Comparison of ENCODE assay signal across 20 mouse cellular contexts in genomic region chr6:134730978-134731377, GRCm38 (mm10).
DNase-seq lines count a peak whose midpoint lies in the region; ATAC-seq and TF ChIP-seq lines count a peak whose summit lies in the region.
"Had no signal": no experiment of that assay in that cellular context is flagged by ENCODE, and none has a peak within 500 bp of the region (broad histone marks: within the 10 kb centered on the region; RNA-seq: fewer than 3 reads in every experiment).

No protein-coding gene starts in this region.

- TF ChIP-seq CTCF in small intestine, adult 2 months (IDR thresholded peaks at IDR 0.05; ENCODE audit: extremely low read depth, insufficient read length, insufficient replicate concordance, low read depth, low read length) = no peak

- no peak overlapping the region for H3K4me2 ChIP-seq in midbrain, embryonic 11.5 days
- no peak overlapping the region for H3K4me2 ChIP-seq in midbrain, embryonic 15.5 days
- H3K4me2 ChIP-seq in liver, embryonic 13.5 days = peak overlapping the region; percentile 24
- no peak overlapping the region for H3K4me2 ChIP-seq in forebrain, embryonic 13.5 days
- H3K4me2 ChIP-seq: embryonic facial prominence, embryonic 12.5 days; hindbrain, embryonic 15.5 days had no signal

- no peaks in the 10 kb centered on the region for H3K27me3 ChIP-seq in midbrain, embryonic 11.5 days (ENCODE audit: control insufficient read depth, insufficient read depth, low read length)
- H3K27me3 ChIP-seq in midbrain, embryonic 15.5 days (replicated peaks) = no peaks in the 10 kb centered on the region
- H3K27me3 ChIP-seq in liver, embryonic 13.5 days = no peaks in the 10 kb centered on the region
- no peaks in the 10 kb centered on the region for H3K27me3 ChIP-seq in small intestine, adult 2 months (ENCODE audit: control insufficient read depth, insufficient read depth, low read length)
- H3K27me3 ChIP-seq in forebrain, embryonic 13.5 days = no peaks in the 10 kb centered on the region
- H3K27me3 ChIP-seq: embryonic facial prominence, embryonic 12.5 days; hindbrain, embryonic 15.5 days had no signal

- TF ChIP-seq POLR2A in small intestine, adult 2 months (IDR thresholded peaks at IDR 0.05; ENCODE audit: low read depth, low read length) = no peak

- no peaks in the 10 kb centered on the region for H3K36me3 ChIP-seq in midbrain, embryonic 11.5 days (ENCODE audit: control insufficient read depth, insufficient read depth, low read length)
- no peaks in the 10 kb centered on the region for H3K36me3 ChIP-seq in midbrain, embryonic 15.5 days (replicated peaks)
- peaks cover 11% of the 10 kb centered on the region; the same call in 1 of the 2 replicates for H3K36me3 ChIP-seq in liver, embryonic 13.5 days
- peaks cover 9% of the 10 kb centered on the region for H3K36me3 ChIP-seq in small intestine, adult 2 months (ENCODE audit: control insufficient read depth, insufficient read depth, low read length)
- H3K36me3 ChIP-seq in forebrain, embryonic 13.5 days (ENCODE audit: poor library complexity, severe bottlenecking) = 0 out of 2 replicates have a peak, but pooled peaks cover 4% of the 10 kb centered on the region
- H3K36me3 ChIP-seq: hindbrain, embryonic 15.5 days; limb, embryonic 10.5 days had no signal

- no peak overlapping the region for H3K9ac ChIP-seq in midbrain, embryonic 11.5 days (ENCODE audit: low read length)
- H3K9ac ChIP-seq in midbrain, embryonic 15.5 days = no peak overlapping the region
- H3K9ac ChIP-seq in liver, embryonic 13.5 days = 0 out of 2 replicates have a peak overlapping the region, but pooled peaks have one; percentile 33
- no peak overlapping the region for H3K9ac ChIP-seq in forebrain, embryonic 13.5 days
- H3K9ac ChIP-seq: embryonic facial prominence, embryonic 12.5 days; hindbrain, embryonic 15.5 days had no signal

- H3K27ac ChIP-seq in midbrain, embryonic 11.5 days (ENCODE audit: low read depth, low read length) = no peak overlapping the region
- no peak overlapping the region for H3K27ac ChIP-seq in midbrain, embryonic 15.5 days
- H3K27ac ChIP-seq in liver, embryonic 13.5 days = no peak overlapping the region; the same call in 1 of the 2 replicates
- H3K27ac ChIP-seq in small intestine, adult 2 months (ENCODE audit: insufficient read depth, low read depth, low read length) = peak overlapping the region; percentile 96
- no peak overlapping the region for H3K27ac ChIP-seq in forebrain, embryonic 13.5 days
- H3K27ac ChIP-seq: embryonic facial prominence, embryonic 12.5 days; heart, embryonic 10.5 days; hindbrain, embryonic 15.5 days; limb, embryonic 10.5 days; midbrain, embryonic 10.5 days had no signal

- ATAC-seq in midbrain, embryonic 11.5 days (ENCODE audit: low FRiP score) = no peak
- ATAC-seq in midbrain, embryonic 15.5 days (replicated peaks) = no peak
- peak; percentile 81 for ATAC-seq in liver, embryonic 13.5 days (ENCODE audit: low read depth)
- no peak for ATAC-seq in forebrain, embryonic 13.5 days
- ATAC-seq: forebrain, embryonic 14.5 days had no signal

- no peaks in the 10 kb centered on the region for H3K9me3 ChIP-seq in midbrain, embryonic 11.5 days (ENCODE audit: control insufficient read depth, low read length)
- H3K9me3 ChIP-seq in midbrain, embryonic 15.5 days = no peaks in the 10 kb centered on the region
- no peaks in the 10 kb centered on the region for H3K9me3 ChIP-seq in liver, embryonic 13.5 days (replicated peaks)
- no peaks in the 10 kb centered on the region for H3K9me3 ChIP-seq in forebrain, embryonic 13.5 days (replicated peaks)
- H3K9me3 ChIP-seq: embryonic facial prominence, embryonic 12.5 days; heart, embryonic 10.5 days; hindbrain, embryonic 15.5 days; limb, embryonic 10.5 days; midbrain, embryonic 10.5 days had no signal

- no peak overlapping the region for H3K4me3 ChIP-seq in midbrain, embryonic 11.5 days (ENCODE audit: low read depth, low read length)
- no peak overlapping the region for H3K4me3 ChIP-seq in midbrain, embryonic 15.5 days
- H3K4me3 ChIP-seq in liver, embryonic 13.5 days (replicated peaks) = no peak overlapping the region
- H3K4me3 ChIP-seq in small intestine, adult 2 months (ENCODE audit: low read depth, low read length) = no peak overlapping the region
- H3K4me3 ChIP-seq in forebrain, embryonic 13.5 days = no peak overlapping the region
- H3K4me3 ChIP-seq: embryonic facial prominence, embryonic 12.5 days; erythroblast, embryonic 14.5 days; heart, embryonic 10.5 days; hindbrain, embryonic 15.5 days; limb, embryonic 10.5 days; midbrain, embryonic 10.5 days had no signal

- peak; percentile 66 for DNase-seq in midbrain, embryonic 11.5 days (ENCODE audit: low spot score, missing footprints)
- no peak for DNase-seq in liver, embryonic 13.5 days
- no peak for DNase-seq in adrenal gland, postnatal 14 days
- no peak for DNase-seq in embryo, embryonic 11 days
- DNase-seq: B cell, adult 2 months; cerebellum, adult 9-10 months; gastrocnemius, postnatal 36 days; kidney, adult 11 months; lung, adult 2 months; lung, postnatal 36 days had no signal

- H3K4me1 ChIP-seq in midbrain, embryonic 11.5 days (ENCODE audit: control insufficient read depth, insufficient read depth, low read length) = no peaks in the 10 kb centered on the region
- H3K4me1 ChIP-seq in midbrain, embryonic 15.5 days = no peaks in the 10 kb centered on the region
- H3K4me1 ChIP-seq in liver, embryonic 13.5 days (replicated peaks) = peaks cover 29% of the 10 kb centered on the region
- peaks cover 43% of the 10 kb centered on the region for H3K4me1 ChIP-seq in small intestine, adult 2 months (ENCODE audit: control insufficient read depth, insufficient read depth, insufficient read length, low read length)
- 0 out of 2 replicates have a peak, but pooled peaks cover 3% of the 10 kb centered on the region for H3K4me1 ChIP-seq in forebrain, embryonic 13.5 days
- H3K4me1 ChIP-seq: embryonic facial prominence, embryonic 12.5 days; midbrain, embryonic 10.5 days had no signal

- WGBS in midbrain, embryonic 11.5 days = 96% methylated on average over 3 of the region's 3 CpGs
- 91% methylated on average over 3 of the region's 3 CpGs for WGBS in midbrain, embryonic 15.5 days
- WGBS in liver, embryonic 13.5 days (ENCODE audit: insufficient replicate concordance) = 34% methylated on average over 3 of the region's 3 CpGs
- WGBS in small intestine, adult 2 months = 43% methylated on average over 3 of the region's 3 CpGs
- 87% methylated on average over 3 of the region's 3 CpGs for WGBS in forebrain, embryonic 13.5 days
